Comparison of ENCODE assay signal across 21 mouse cellular contexts in the genomic region with DNA sequence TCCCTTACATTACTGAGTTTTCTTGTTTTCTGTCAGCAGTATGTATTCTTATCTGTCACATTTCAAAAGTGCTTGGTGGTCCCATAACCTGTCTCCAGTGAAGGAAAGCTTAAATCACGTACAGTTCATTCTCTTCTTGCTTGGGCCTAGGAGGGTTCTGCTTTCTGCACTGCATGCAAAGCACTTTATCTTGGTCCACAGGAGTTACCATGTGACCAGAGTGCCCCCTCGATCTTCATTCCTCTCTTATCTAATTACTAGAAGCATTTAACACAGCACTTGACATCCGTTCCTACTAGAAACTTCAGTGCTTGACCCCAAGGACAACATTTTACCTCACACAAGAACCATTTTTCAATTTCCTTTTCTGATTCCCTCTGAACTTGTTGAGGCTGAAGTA.
A peak's percentile ranks its signal among the peaks of the same experiment; 100 is the strongest.
DNase-seq lines count a peak whose midpoint lies in the region; ATAC-seq and TF ChIP-seq lines count a peak whose summit lies in the region.
"Had no signal": no experiment of that assay in that cellular context is flagged by ENCODE, and none has a peak within 500 bp of the region (broad histone marks: within the 10 kb centered on the region; RNA-seq: fewer than 3 reads in every experiment).

No protein-coding gene starts in this region.

- no peaks in the 10 kb centered on the region for H3K36me3 ChIP-seq in heart, embryonic 10.5 days
- no peaks in the 10 kb centered on the region for H3K36me3 ChIP-seq in G1E (replicated peaks)
- H3K36me3 ChIP-seq in intestine, embryonic 15.5 days, result no peaks in the 10 kb centered on the region
- H3K36me3 ChIP-seq: embryonic facial prominence, embryonic 13.5 days; embryonic facial prominence, embryonic 15.5 days; forebrain, embryonic 10.5 days; forebrain, embryonic 12.5 days had no signal

- no peak overlapping the region for H3K9ac ChIP-seq in intestine, embryonic 15.5 days
- H3K9ac ChIP-seq: embryonic facial prominence, embryonic 13.5 days; embryonic facial prominence, embryonic 15.5 days; forebrain, embryonic 12.5 days had no signal

- no peaks in the 10 kb centered on the region for H3K9me3 ChIP-seq in heart, embryonic 10.5 days
- H3K9me3 ChIP-seq in G1E (replicated peaks), result no peaks in the 10 kb centered on the region
- no peaks in the 10 kb centered on the region for H3K9me3 ChIP-seq in intestine, embryonic 15.5 days
- H3K9me3 ChIP-seq: embryonic facial prominence, embryonic 13.5 days; embryonic facial prominence, embryonic 15.5 days; forebrain, embryonic 10.5 days; forebrain, embryonic 12.5 days had no signal

- H3K4me3 ChIP-seq in heart, embryonic 10.5 days, result no peak overlapping the region
- H3K4me3 ChIP-seq in G1E (ENCODE audit: low read depth, low read length), result no peak overlapping the region
- no peak overlapping the region for H3K4me3 ChIP-seq in intestine, embryonic 15.5 days (replicated peaks)
- H3K4me3 ChIP-seq: embryonic facial prominence, embryonic 13.5 days; embryonic facial prominence, embryonic 15.5 days; erythroblast, embryonic 14.5 days; forebrain, embryonic 10.5 days; forebrain, embryonic 12.5 days had no signal

- WGBS in heart, embryonic 10.5 days, result 13% methylated on average over 3 of the region's 3 CpGs
- WGBS in intestine, embryonic 15.5 days, result 57% methylated on average over 3 of the region's 3 CpGs

- no peak for DNase-seq in heart, embryonic 10.5 days (ENCODE audit: low spot score)
- DNase-seq in heart, postnatal 25 days (ENCODE audit: low spot score), result no peak
- DNase-seq in G1E (ENCODE audit: low spot score) (peak; percentile 3), MEL-GATA-1-ER (ENCODE audit: extremely low read depth, low read depth) (peak; percentile 41)
- no peak for DNase-seq in thymus, postnatal 25 days
- DNase-seq: adrenal gland, adult 2 months; adrenal gland, postnatal 10 days; adrenal gland, postnatal 36 days; B cell, adult 2 months; cerebellum, adult 11 months; embryo, embryonic 11 days had no signal

- H3K4me2 ChIP-seq in intestine, embryonic 15.5 days (replicated peaks), result no peak overlapping the region
- H3K4me2 ChIP-seq: embryonic facial prominence, embryonic 13.5 days; embryonic facial prominence, embryonic 15.5 days; forebrain, embryonic 12.5 days had no signal

- H3K4me1 ChIP-seq in heart, embryonic 10.5 days, result no peaks in the 10 kb centered on the region
- H3K4me1 ChIP-seq in G1E (ENCODE audit: insufficient read depth, low read depth, low read length), result peaks cover 18% of the 10 kb centered on the region
- H3K4me1 ChIP-seq in intestine, embryonic 15.5 days (replicated peaks), result no peaks in the 10 kb centered on the region
- H3K4me1 ChIP-seq: embryonic facial prominence, embryonic 13.5 days; embryonic facial prominence, embryonic 15.5 days; forebrain, embryonic 10.5 days; forebrain, embryonic 12.5 days had no signal

- H3K27ac ChIP-seq in heart, embryonic 10.5 days, result peak overlapping the region; percentile 22; the same call in 1 of the 2 replicates
- H3K27ac ChIP-seq in intestine, embryonic 15.5 days, result no peak overlapping the region
- H3K27ac ChIP-seq: embryonic facial prominence, embryonic 13.5 days; embryonic facial prominence, embryonic 15.5 days; forebrain, embryonic 10.5 days; forebrain, embryonic 12.5 days had no signal

- peak; percentile 87 for ATAC-seq in G1E (ENCODE audit: extremely low read depth, insufficient number of reproducible peaks, low FRiP score, poor library complexity, severe bottlenecking)
- no peak for ATAC-seq in intestine, embryonic 15.5 days
- ATAC-seq: CD4-positive, CD25-positive, alpha-beta regulatory T cell, adult 4 months; forebrain, embryonic 14.5 days; forebrain, embryonic 16.5 days had no signal

- intact Hi-C loops in heart, postnatal 25 days (cut with DNase I), result no loop called here

- H3K27me3 ChIP-seq in heart, embryonic 10.5 days (ENCODE audit: insufficient read depth, poor library complexity, severe bottlenecking), result no peaks in the 10 kb centered on the region
- no peaks in the 10 kb centered on the region for H3K27me3 ChIP-seq in G1E (ENCODE audit: insufficient read depth, low read length)
- H3K27me3 ChIP-seq in intestine, embryonic 15.5 days (replicated peaks), result no peaks in the 10 kb centered on the region
- H3K27me3 ChIP-seq: CH12.LX; embryonic facial prominence, embryonic 13.5 days; embryonic facial prominence, embryonic 15.5 days; forebrain, embryonic 12.5 days had no signal

- TF ChIP-seq CTCF in G1E (IDR thresholded peaks at IDR 0.05; ENCODE audit: low read depth, low read length), result no peak

Comparison
In these comparisons a context has a peak if more than half of its experiments do, and no peak if none do; other contexts are left out.
1. DNase-seq: peak in G1E (single experiment) and MEL-GATA-1-ER (single experiment); none in heart, embryonic 10.5 days (single experiment), heart, postnatal 25 days (single experiment) and thymus, postnatal 25 days (single experiment).